Mouse (Mus musculus): ENCODE measurements around the gene Taf12.

DNA sequence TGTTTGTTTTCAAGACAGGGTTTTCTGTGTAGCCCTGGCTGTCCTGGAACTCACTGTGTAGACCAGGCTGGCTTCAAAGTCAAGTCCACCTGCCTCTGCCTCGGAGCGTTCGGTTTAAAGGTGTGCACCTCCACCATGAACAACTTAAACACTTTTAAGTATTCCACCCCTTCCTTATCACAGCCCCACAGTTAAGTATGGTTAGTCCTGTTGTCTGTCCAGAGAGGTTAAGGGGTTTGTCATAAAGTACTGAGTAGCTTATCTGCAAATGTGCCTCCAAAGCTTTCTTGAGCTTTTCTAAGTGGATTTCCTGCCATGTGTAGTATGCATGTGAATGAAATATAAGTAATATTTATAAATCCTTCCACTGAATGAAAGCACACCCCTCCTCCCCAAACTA is 1.8 kb downstream of the Taf12 start:
- TF ChIP-seq CTCF (IDR thresholded peaks at IDR 0.05; ENCODE audit: low read depth), result no peak
- TF ChIP-seq EP300 (IDR thresholded peaks at IDR 0.05; ENCODE audit: low read depth), result peak; percentile 18; the same call in 1 of the 2 replicates

All from liver, embryonic 14.5 days (tissue).